21 mouse cellular contexts compared by ENCODE assay signal in the genomic region with DNA sequence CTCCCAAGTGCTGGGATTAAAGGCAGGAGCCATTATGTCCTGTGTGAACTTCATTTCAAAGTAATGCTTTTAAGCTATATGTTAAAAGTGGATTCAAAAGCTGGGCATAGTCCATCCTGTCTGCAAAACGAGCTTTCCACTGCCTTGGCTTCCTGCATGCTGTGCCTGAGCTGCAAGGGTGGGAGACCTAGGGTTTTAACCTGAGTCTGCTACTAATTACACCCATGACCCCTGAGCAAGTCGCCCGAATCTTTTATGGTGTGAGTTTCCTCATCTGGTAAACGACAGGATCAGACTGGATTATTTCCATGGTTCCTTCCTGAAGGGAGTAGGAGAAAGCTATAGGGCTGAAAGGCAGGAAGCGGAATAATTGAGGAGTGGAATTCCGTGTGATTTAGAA. TPM values are rescaled to one million over a fixed set of nuclear protein-coding genes. Genes with fewer than 3 reads are reported as not detected.
DNase-seq lines count a peak whose midpoint lies in the region; ATAC-seq and TF ChIP-seq lines count a peak whose summit lies in the region.
"Had no signal": no experiment of that assay in that cellular context is flagged by ENCODE, and none has a peak within 500 bp of the region (broad histone marks: within the 10 kb centered on the region; RNA-seq: fewer than 3 reads in every experiment).

No protein-coding gene starts in this region.

- H3K27me3 ChIP-seq in embryonic facial prominence, embryonic 10.5 days (replicated peaks; ENCODE audit: low read depth, poor library complexity, severe bottlenecking) = no peaks in the 10 kb centered on the region
- no peaks in the 10 kb centered on the region for H3K27me3 ChIP-seq in kidney, embryonic 15.5 days
- no peaks in the 10 kb centered on the region for H3K27me3 ChIP-seq in limb, embryonic 14.5 days (ENCODE audit: control insufficient read depth, insufficient read depth, low read length)
- H3K27me3 ChIP-seq: embryonic facial prominence, embryonic 13.5 days; heart, embryonic 13.5 days; midbrain, embryonic 12.5 days had no signal

- no peak overlapping the region for H3K4me3 ChIP-seq in embryonic facial prominence, embryonic 10.5 days
- H3K4me3 ChIP-seq in kidney, embryonic 15.5 days (replicated peaks) = no peak overlapping the region
- H3K4me3 ChIP-seq in limb, embryonic 14.5 days (replicated peaks; ENCODE audit: low read length) = no peak overlapping the region
- H3K4me3 ChIP-seq: embryonic facial prominence, embryonic 13.5 days; heart, embryonic 13.5 days; layer of hippocampus, adult 2 months; midbrain, embryonic 12.5 days had no signal

- no peak overlapping the region for H3K4me2 ChIP-seq in kidney, embryonic 15.5 days
- no peak overlapping the region for H3K4me2 ChIP-seq in limb, embryonic 14.5 days (replicated peaks; ENCODE audit: low read depth, low read length, severe bottlenecking)
- H3K4me2 ChIP-seq: embryonic facial prominence, embryonic 13.5 days; heart, embryonic 13.5 days; hindbrain, embryonic 14.5 days; liver, embryonic 11.5 days; midbrain, embryonic 12.5 days had no signal

- H3K9ac ChIP-seq in kidney, embryonic 15.5 days = no peak overlapping the region
- no peak overlapping the region for H3K9ac ChIP-seq in limb, embryonic 14.5 days (ENCODE audit: low read depth, low read length, severe bottlenecking)
- H3K9ac ChIP-seq: embryonic facial prominence, embryonic 13.5 days; heart, embryonic 13.5 days; hindbrain, embryonic 14.5 days; midbrain, embryonic 12.5 days had no signal

- ATAC-seq in kidney, embryonic 15.5 days (replicated peaks; ENCODE audit: low FRiP score) = peak; percentile 88
- no peak for ATAC-seq in limb, embryonic 14.5 days (ENCODE audit: low FRiP score, low read depth)

- H3K27ac ChIP-seq in embryonic facial prominence, embryonic 10.5 days (replicated peaks) = no peak overlapping the region; the same call in 1 of the 2 replicates
- H3K27ac ChIP-seq in kidney, embryonic 15.5 days = peak overlapping the region; percentile 81
- H3K27ac ChIP-seq in limb, embryonic 14.5 days (replicated peaks; ENCODE audit: low read depth, low read length) = 0 out of 2 replicates have a peak overlapping the region, but pooled peaks have one; percentile 38
- H3K27ac ChIP-seq: embryonic facial prominence, embryonic 13.5 days; heart, embryonic 13.5 days; hindbrain, embryonic 14.5 days; layer of hippocampus, adult 2 months; midbrain, embryonic 12.5 days had no signal

- peak; percentile 22 for DNase-seq in kidney, adult 9 months
- no peak for DNase-seq in kidney, postnatal 36 days
- DNase-seq in embryonic facial prominence, embryonic 10.5 days (ENCODE audit: low spot score) = peak; percentile 19
- peak; percentile 23 for DNase-seq in limb, embryonic 14.5 days (ENCODE audit: low spot score)
- DNase-seq in right cerebral cortex, adult 18-20 months = no peak
- DNase-seq in right cerebral cortex, postnatal 36 days (ENCODE audit: low spot score in 2 of 2) = no peak
- no peak for DNase-seq in heart, postnatal 10 days
- DNase-seq: cerebellum, postnatal 10 days; gastrocnemius, postnatal 25 days; lung, postnatal 14 days; right cerebral cortex, postnatal 14 days had no signal

- 38% methylated on average over 6 of the region's 6 CpGs for WGBS in embryonic facial prominence, embryonic 10.5 days
- WGBS in kidney, embryonic 15.5 days = 28% methylated on average over 6 of the region's 6 CpGs
- WGBS in limb, embryonic 14.5 days = 32% methylated on average over 6 of the region's 6 CpGs

- no peak for TF ChIP-seq POLR2A in limb, embryonic 14.5 days (IDR thresholded peaks at IDR 0.05; ENCODE audit: borderline replicate concordance, extremely low read depth, insufficient read depth, insufficient read length)

- peaks cover 12% of the 10 kb centered on the region for H3K4me1 ChIP-seq in embryonic facial prominence, embryonic 10.5 days
- H3K4me1 ChIP-seq in kidney, embryonic 15.5 days = peaks cover 12% of the 10 kb centered on the region
- H3K4me1 ChIP-seq in limb, embryonic 14.5 days (ENCODE audit: control insufficient read depth, insufficient read depth, low read length) = no peaks in the 10 kb centered on the region
- H3K4me1 ChIP-seq: embryonic facial prominence, embryonic 13.5 days; midbrain, embryonic 12.5 days had no signal

- 0 out of 2 replicates have a peak, but pooled peaks cover 2% of the 10 kb centered on the region for H3K9me3 ChIP-seq in embryonic facial prominence, embryonic 10.5 days
- H3K9me3 ChIP-seq in kidney, embryonic 15.5 days (replicated peaks) = no peaks in the 10 kb centered on the region
- no peaks in the 10 kb centered on the region for H3K9me3 ChIP-seq in limb, embryonic 14.5 days (ENCODE audit: control insufficient read depth, low read length)
- H3K9me3 ChIP-seq: embryonic facial prominence, embryonic 13.5 days; heart, embryonic 13.5 days; midbrain, embryonic 12.5 days had no signal

- peaks cover 18% of the 10 kb centered on the region for H3K36me3 ChIP-seq in embryonic facial prominence, embryonic 10.5 days (replicated peaks)
- H3K36me3 ChIP-seq in kidney, embryonic 15.5 days = peaks cover 4% of the 10 kb centered on the region
- no peaks in the 10 kb centered on the region for H3K36me3 ChIP-seq in limb, embryonic 14.5 days (ENCODE audit: control insufficient read depth, insufficient read depth, low read length)
- H3K36me3 ChIP-seq: embryonic facial prominence, embryonic 13.5 days; midbrain, embryonic 12.5 days had no signal

- intact Hi-C loops in heart, postnatal 10 days (cut with DNase I) = no loop called here

RNA-seq across cellular contexts. Expression of a gene that starts 13.8 kb away (rescaled TPM):
- polyA plus RNA-seq in embryonic facial prominence, embryonic 10.5 days (2016; fragmentation: Nextera tagmentation; extraction: Ambion mirVana) = 22.9 and 24.8 TPM in 2 replicates
- 28.0 and 29.1 TPM in 2 replicates for polyA plus RNA-seq in kidney, embryonic 15.5 days (2015; fragmentation: Nextera tagmentation; extraction: Ambion mirVana)
- polyA plus RNA-seq in limb, embryonic 14.5 days (2012; rRNA removed) = 88.7 and 104 TPM in 2 replicates
- 27.9 and 32.5 TPM in 2 replicates for polyA plus RNA-seq in limb, embryonic 14.5 days (2014; fragmentation: Nextera tagmentation; extraction: Ambion mirVana)
- 10 to 100 TPM; 15.1 to 15.3 TPM for total RNA-seq in heart, postnatal 10 days (2021)

RNA-seq across cellular contexts. Expression of a gene that starts 20.7 kb away (rescaled TPM):
- 0.61 and 1.2 TPM in 2 replicates for polyA plus RNA-seq in embryonic facial prominence, embryonic 10.5 days (2016; fragmentation: Nextera tagmentation; extraction: Ambion mirVana)
- polyA plus RNA-seq in kidney, embryonic 15.5 days (2015; fragmentation: Nextera tagmentation; extraction: Ambion mirVana) = 2.3 and 3.2 TPM in 2 replicates
- polyA plus RNA-seq in limb, embryonic 14.5 days (2012; rRNA removed) = not detected in 2 replicates
- 2.5 and 3.3 TPM in 2 replicates for polyA plus RNA-seq in limb, embryonic 14.5 days (2014; fragmentation: Nextera tagmentation; extraction: Ambion mirVana)
- total RNA-seq in heart, postnatal 10 days (2021) = under 1 TPM in 1 of 2 experiments, not detected in 1; 0.93 TPM
- total RNA-seq: gastrocnemius, postnatal 25 days; layer of hippocampus, adult 2 months; left cerebral cortex, adult 18-20 months had no signal
- polyA plus RNA-seq: C2C12; midbrain, embryonic 12.5 days; testis, adult 2 months had no signal

RNA-seq across cellular contexts. Expression of a gene that starts 56.1 kb away (rescaled TPM):
- polyA plus RNA-seq in embryonic facial prominence, embryonic 10.5 days (2016; fragmentation: Nextera tagmentation; extraction: Ambion mirVana) = not detected in 2 replicates
- not detected in 2 replicates for polyA plus RNA-seq in kidney, embryonic 15.5 days (2015; fragmentation: Nextera tagmentation; extraction: Ambion mirVana)
- polyA plus RNA-seq in limb, embryonic 14.5 days (2012; rRNA removed) = not detected in 2 replicates
- polyA plus RNA-seq in limb, embryonic 14.5 days (2014; fragmentation: Nextera tagmentation; extraction: Ambion mirVana) = not detected in 2 replicates
- total RNA-seq in heart, postnatal 10 days (2021) = not detected
- total RNA-seq: gastrocnemius, postnatal 25 days; layer of hippocampus, adult 2 months; left cerebral cortex, adult 18-20 months had no signal
- polyA plus RNA-seq: C2C12; embryonic facial prominence, embryonic 13.5 days; heart, embryonic 13.5 days; hindbrain, embryonic 14.5 days; liver, embryonic 11.5 days; midbrain, embryonic 12.5 days; testis, adult 2 months had no signal

Comparison
In these comparisons a context has a peak if more than half of its experiments do, and no peak if none do; other contexts are left out.
1. DNase-seq: peak in kidney, adult 9 months (single experiment), embryonic facial prominence, embryonic 10.5 days (single experiment) and limb, embryonic 14.5 days (single experiment); none in kidney, postnatal 36 days (0 of 2), right cerebral cortex, adult 18-20 months (single experiment), right cerebral cortex, postnatal 36 days (0 of 2) and heart, postnatal 10 days (0 of 2).